Mouse (Mus musculus): ENCODE measurements around the gene Jdp2.

GRCm38 (mm10) chr12:85598611-85599477 is at the start of gene Jdp2:
- TF ChIP-seq CTCF (IDR thresholded peaks at IDR 0.05; ENCODE audit: control insufficient read depth, insufficient read depth, low read length): no peak
- peak; percentile 62; the same call in 1 of the 2 replicates for TF ChIP-seq POLR2A (IDR thresholded peaks at IDR 0.05; ENCODE audit: borderline replicate concordance, control insufficient read depth, low read depth, low read length)

Data from bone marrow, adult 2 months (tissue).